Mouse (Mus musculus) liver, adult 2 months (tissue): ENCODE data around the gene Ppp3cb. TPM values are rescaled to one million over a fixed set of nuclear protein-coding genes. Genes with fewer than 3 reads are reported as not detected.
A peak's percentile ranks its signal among the peaks of the same experiment; 100 is the strongest.

Experiments used
- DNase-seq: peaks from one replicate; pipeline ENCODE4 v3.0.0-alpha.2; 2011; ENCODE audit warnings: low read depth, low spot score; ENCODE audit errors: extremely low read depth
- H3K27ac ChIP-seq: fragments of 200-500 bp; replicated peaks from 2 replicates; pipeline ENCODE4 v1.5.1; 2012; ENCODE audit warnings: low read depth, mild to moderate bottlenecking, control low read depth, inconsistent platforms, low read length; ENCODE audit not compliant: insufficient read depth
- H3K27me3 ChIP-seq: fragments of 200-500 bp; 2 replicates; pipeline ENCODE4 v1.6.1; 2012; ENCODE audit warnings: mild to moderate bottlenecking, moderate library complexity, low read length, inconsistent platforms; ENCODE audit not compliant: control insufficient read depth, insufficient read depth
- H3K36me3 ChIP-seq: fragments of 200-500 bp; 2 replicates; pipeline ENCODE4 v1.6.1; 2012; ENCODE audit warnings: low read length, inconsistent platforms; ENCODE audit not compliant: control insufficient read depth, insufficient read depth
- H3K4me1 ChIP-seq: fragments of 200-500 bp; 2 replicates; pipeline ENCODE4 v1.6.1; 2011; ENCODE audit warnings: low read length; ENCODE audit not compliant: control insufficient read depth, insufficient read depth
- H3K4me3 ChIP-seq: fragments of 200-500 bp; 2 replicates; pipeline ENCODE4 v1.5.1; 2011; ENCODE audit warnings: low read depth, mild to moderate bottlenecking, control low read depth, low read length, moderate library complexity; ENCODE audit not compliant: insufficient read depth
- H3K79me2 ChIP-seq: fragments of 200-500 bp; 2 replicates; pipeline ENCODE4 v1.6.1; 2012; ENCODE audit warnings: inconsistent platforms, mild to moderate bottlenecking, low read length, moderate library complexity; ENCODE audit not compliant: control insufficient read depth, insufficient read depth
- H3K9ac ChIP-seq: fragments of 200-500 bp; 2 replicates; pipeline ENCODE4 v1.6.1; 2012; ENCODE audit warnings: low read depth, mild to moderate bottlenecking, control low read depth, inconsistent platforms, low read length
- CTCF ChIP-seq: fragments of 200-500 bp; IDR thresholded peaks from 2 replicates; pipeline ENCODE4 v1.5.1; 2011; ENCODE audit warnings: low read depth, low read length, control low read depth
- POLR2A ChIP-seq: fragments of 200-500 bp; IDR thresholded peaks from 2 replicates; pipeline ENCODE4 v1.6.1; 2011; ENCODE audit warnings: low read length, control low read depth; ENCODE audit not compliant: insufficient read depth; ENCODE audit errors: extremely low read depth
- WGBS: fragments of 180-500 bp; shearing (Covaris S2); methylation state at CpG from one replicate; pipeline ENCODE4 v1.1.7; 2018; 5-methylcytosine and 5-hydroxymethylcytosine counted together
- polyA plus RNA-seq: library from polyadenylated mRNA; depleted of rRNA; stranded (reverse); fragments of >200 nt; gene quantifications from 2 replicates; pipeline ENCODE4 v1.2.3, GENCODE M21; 2012
- total RNA-seq: library from RNA; depleted of rRNA; stranded (reverse); fragments of >200 nt; gene quantifications from 2 replicates; pipeline ENCODE4 v1.2.3, GENCODE M21; 2014

Gene Ppp3cb
- total and polyA plus RNA-seq, 2 experiments, result 4.4 to 23.0 TPM

DNA sequence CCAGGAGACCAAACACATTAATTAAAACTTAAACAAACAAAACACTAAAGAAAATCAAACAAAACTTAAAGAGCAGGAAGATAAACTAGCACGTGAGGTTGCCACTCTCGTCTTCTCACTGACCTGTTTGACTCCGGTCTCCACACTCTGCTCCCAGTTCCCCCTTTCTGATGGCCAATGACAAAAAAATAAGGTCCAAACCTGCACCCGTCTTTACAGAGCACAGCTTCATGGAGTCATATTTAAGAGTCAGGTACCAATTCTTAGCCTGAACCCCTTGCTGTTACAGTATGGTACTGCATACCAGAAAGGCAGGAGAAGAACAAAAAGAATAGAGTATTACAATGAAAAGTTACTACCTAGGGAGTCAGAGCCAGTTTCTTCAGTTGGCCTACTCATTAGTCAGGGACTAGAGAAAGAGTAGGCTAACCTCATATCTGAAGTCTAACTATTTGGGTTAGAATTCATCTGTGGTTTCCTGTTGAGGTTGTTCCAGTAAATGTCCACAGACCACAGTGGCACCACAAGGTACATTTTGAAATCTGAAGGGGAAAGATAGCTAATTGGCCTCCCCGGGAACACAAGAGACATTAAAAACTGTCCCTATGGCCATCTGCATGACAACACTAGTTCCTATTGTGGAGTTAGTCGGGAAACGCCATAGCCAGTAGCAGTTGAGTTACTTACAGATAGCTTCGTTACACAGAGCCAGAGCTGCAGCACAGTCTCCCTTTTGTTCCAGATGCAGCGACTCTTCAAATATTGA, 19.1 kb upstream of the Ppp3cb start:
- DNase-seq, result no peak
- Histone ChIP-seq H3K4me1 (no peaks in the 10 kb centered on the region), H3K79me2 (no peaks in the 10 kb centered on the region), H3K9ac (no peak overlapping the region), H3K27me3 (no peaks in the 10 kb centered on the region), H3K27ac (no peak overlapping the region), H3K4me3 (no peak overlapping the region), H3K36me3 (peaks cover 5% of the 10 kb centered on the region; the same call in 1 of the 2 replicates)
- no peak for TF ChIP-seq CTCF
- no peak for TF ChIP-seq POLR2A
- WGBS, result 79% methylated on average over 9 of the region's 9 CpGs

DNA sequence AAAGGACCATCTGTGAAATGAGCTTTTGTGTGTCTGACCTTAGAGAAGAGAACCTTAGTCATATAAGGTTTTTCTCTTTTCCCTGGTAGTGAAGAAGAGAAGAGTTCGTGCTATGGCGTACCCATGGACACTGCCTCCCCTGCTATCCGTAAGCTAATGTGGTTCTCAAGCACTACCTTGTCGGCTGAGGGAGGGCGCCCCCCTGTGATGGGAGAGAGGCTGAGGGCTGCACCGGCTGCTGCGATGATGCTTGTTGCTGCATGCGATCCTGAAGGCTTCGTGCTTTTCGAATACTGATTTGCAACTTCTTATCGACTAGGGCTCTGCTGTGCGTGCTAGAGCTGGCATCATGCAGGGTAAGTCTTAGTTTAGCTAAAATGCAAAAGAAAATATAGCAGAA, 18.3 kb upstream of the Ppp3cb start:
- Histone ChIP-seq H3K36me3 (peaks cover 5% of the 10 kb centered on the region; the same call in 1 of the 2 replicates), H3K27me3 (no peaks in the 10 kb centered on the region), H3K79me2 (no peaks in the 10 kb centered on the region), H3K9ac (no peak overlapping the region), H3K27ac (no peak overlapping the region), H3K4me1 (no peaks in the 10 kb centered on the region), H3K4me3 (no peak overlapping the region)
- WGBS, result 87% methylated on average over 12 of the region's 12 CpGs
- TF ChIP-seq CTCF, result peak; percentile 43
- no peak for TF ChIP-seq POLR2A
- DNase-seq, result no peak

DNA sequence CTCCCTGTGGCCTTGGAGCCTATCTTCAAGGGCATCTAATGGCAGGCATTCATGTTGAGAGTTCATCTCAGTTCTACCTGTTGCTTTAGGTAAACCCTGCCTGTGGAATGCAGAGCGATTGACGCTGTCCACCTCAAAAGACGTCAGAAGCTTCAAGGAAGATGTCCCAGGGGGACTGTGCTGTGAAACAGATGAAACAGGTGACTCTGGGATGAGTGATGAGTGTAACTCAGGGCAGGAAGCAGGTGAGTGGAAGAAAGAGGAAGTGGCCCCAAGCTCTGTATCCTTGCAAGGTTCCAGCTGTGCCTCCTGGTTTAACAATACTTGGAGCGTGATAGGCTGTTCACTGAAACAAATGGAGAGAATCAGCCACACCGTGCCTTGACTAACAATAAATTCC, 15.5 kb upstream of the Ppp3cb start:
- Histone ChIP-seq H3K79me2 (no peaks in the 10 kb centered on the region), H3K27me3 (no peaks in the 10 kb centered on the region), H3K4me3 (no peak overlapping the region), H3K4me1 (no peaks in the 10 kb centered on the region), H3K27ac (no peak overlapping the region), H3K36me3 (peaks cover 7% of the 10 kb centered on the region; the same call in 1 of the 2 replicates), H3K9ac (no peak overlapping the region)
- TF ChIP-seq POLR2A (no peak), CTCF (no peak)
- DNase-seq, result no peak
- WGBS, result 95% methylated on average over 5 of the region's 5 CpGs

DNA sequence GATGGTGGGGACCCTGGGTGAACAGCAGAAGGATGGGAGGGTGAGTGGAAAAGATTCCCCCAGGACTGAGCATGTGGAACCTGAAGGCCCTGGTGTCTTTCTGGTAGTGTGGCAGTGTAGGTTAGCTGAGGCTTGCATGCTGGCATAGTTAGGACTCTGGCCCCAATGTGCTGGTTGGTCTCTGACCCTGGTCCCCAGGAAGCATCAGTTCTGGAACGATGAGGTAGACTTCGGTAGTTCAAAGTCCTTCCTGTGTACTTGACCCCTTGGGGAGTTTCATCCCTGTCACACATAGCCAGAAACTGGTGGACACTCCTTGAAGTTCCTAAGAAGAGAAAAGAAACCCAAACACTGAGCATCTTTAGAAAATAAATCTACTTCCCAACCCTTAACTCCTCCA, 3.8 kb upstream of the Ppp3cb start:
- Histone ChIP-seq H3K4me3 (no peak overlapping the region), H3K27ac (no peak overlapping the region), H3K27me3 (no peaks in the 10 kb centered on the region), H3K4me1 (peaks cover 4% of the 10 kb centered on the region; the same call in 1 of the 2 replicates), H3K79me2 (no peaks in the 10 kb centered on the region), H3K36me3 (peaks cover 2% of the 10 kb centered on the region; the same call in 1 of the 2 replicates), H3K9ac (no peak overlapping the region)
- TF ChIP-seq CTCF (no peak), POLR2A (no peak)
- WGBS, result 58% methylated on average over 2 of the region's 2 CpGs
- DNase-seq, result peak; percentile 44

DNA sequence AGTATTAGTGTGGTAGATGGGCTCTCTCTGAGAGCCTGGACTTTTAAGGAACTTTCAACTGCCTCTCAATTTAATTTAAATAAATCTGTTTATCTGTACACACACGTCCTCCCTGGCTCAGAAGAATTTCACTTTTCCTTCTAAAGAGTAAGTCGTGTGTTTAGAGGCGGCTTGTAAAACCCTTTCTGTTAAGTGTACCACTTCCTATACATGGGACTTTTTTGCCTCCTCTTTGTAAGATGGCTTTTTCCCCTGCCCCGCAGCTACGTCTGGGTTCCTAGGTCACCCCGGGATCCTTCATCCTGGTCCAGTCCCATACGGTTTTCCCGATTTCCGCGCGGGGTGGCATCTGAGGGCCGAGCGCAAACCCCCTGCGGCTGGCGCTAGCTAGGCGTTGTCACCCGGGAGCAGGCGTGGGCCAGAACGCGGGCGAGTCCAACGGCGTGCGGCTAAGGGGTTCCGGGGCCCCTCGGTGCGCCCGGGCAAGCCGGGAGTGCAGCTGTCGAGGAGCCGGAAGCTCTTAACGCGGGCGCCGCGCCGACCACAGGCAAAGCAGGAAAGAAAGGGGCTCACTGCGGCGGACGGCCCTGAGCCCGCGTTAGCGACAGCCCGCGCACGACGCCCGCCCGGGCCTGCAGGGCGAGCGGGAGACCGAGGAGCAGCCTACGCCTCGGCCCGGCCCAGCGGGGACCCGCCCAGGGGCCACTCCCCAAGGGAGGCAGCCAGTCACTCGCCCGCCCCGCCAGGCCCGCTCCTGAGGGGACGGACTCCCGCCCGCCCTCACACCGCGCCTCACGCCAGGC, 643 bp downstream of the Ppp3cb start:
- peak overlapping the region; percentile 96 for H3K4me3 ChIP-seq
- no peaks in the 10 kb centered on the region for H3K27me3 ChIP-seq
- H3K36me3 ChIP-seq, result no peaks in the 10 kb centered on the region
- peak; percentile 94 for TF ChIP-seq POLR2A
- no peak for TF ChIP-seq CTCF
- H3K27ac ChIP-seq, result peak overlapping the region; percentile 93
- peak overlapping the region; percentile 96 for H3K9ac ChIP-seq
- H3K4me1 ChIP-seq, result peaks cover 6% of the 10 kb centered on the region; the same call in 1 of the 2 replicates
- DNase-seq, result peak; percentile 74
- WGBS, result under 1% methylated on average over 53 of the region's 67 CpGs
- H3K79me2 ChIP-seq, result peaks cover 4% of the 10 kb centered on the region; the same call in 1 of the 2 replicates
